Mouse (Mus musculus): ENCODE results near the gene Taar7f. TPM values are rescaled to one million over a fixed set of nuclear protein-coding genes. Genes with fewer than 3 reads are reported as not detected.
"Not testable (repeated sequence)": the region's sequence is repeated elsewhere in the genome, so short reads cannot be mapped to it uniquely, and the experiment has no call there.

Taar7f gene
- polyA plus RNA-seq, 2 experiments = not detected

- 37% methylated on average over 3 of the region's 3 CpGs for WGBS (ENCODE audit: insufficient replicate concordance)
- no peak overlapping the region for H3K27ac ChIP-seq
- H3K4me2 ChIP-seq (ENCODE audit: low read depth) = no peak overlapping the region
- no peaks in the 10 kb centered on the region for H3K27me3 ChIP-seq (ENCODE audit: control insufficient read depth, insufficient read depth, low read length)
- H3K9me3 ChIP-seq (ENCODE audit: control insufficient read depth, low read length) = no peaks in the 10 kb centered on the region
- DNase-seq (ENCODE audit: low read depth in 3 of 3, low spot score in 3 of 3) (no peak), ATAC-seq (ENCODE audit: insufficient read depth) (no peak)
- no peaks in the 10 kb centered on the region for H3K4me1 ChIP-seq (replicated peaks; ENCODE audit: control insufficient read depth in 2 of 2, insufficient read depth in 2 of 2, low read length in 1 of 2)
- no peak overlapping the region for H3K9ac ChIP-seq (replicated peaks)
- H3K36me3 ChIP-seq (replicated peaks; ENCODE audit: control insufficient read depth, insufficient read depth, low read depth) = no peaks in the 10 kb centered on the region
- TF ChIP-seq EP300 (IDR thresholded peaks at IDR 0.05; ENCODE audit: low read depth) = no peak
- no peak for TF ChIP-seq CTCF (IDR thresholded peaks at IDR 0.05; ENCODE audit: low read depth)
- H3K4me3 ChIP-seq (ENCODE audit: insufficient read depth in 1 of 2, low read depth in 2 of 2, low read length in 2 of 2) = no peak overlapping the region
Observed at GRCm38 (mm10) chr10:24058986-24059385, 9.7 kb downstream of the Taar7f start.

- not testable (repeated sequence) for H3K27me3 ChIP-seq (ENCODE audit: control insufficient read depth, insufficient read depth, low read length); H3K9ac ChIP-seq (replicated peaks); H3K36me3 ChIP-seq (replicated peaks; ENCODE audit: control insufficient read depth, insufficient read depth, low read depth); H3K4me1 ChIP-seq (replicated peaks; ENCODE audit: control insufficient read depth in 2 of 2, insufficient read depth in 2 of 2, low read length in 1 of 2); DNase-seq (ENCODE audit: low read depth in 3 of 3, low spot score in 3 of 3); H3K9me3 ChIP-seq (ENCODE audit: control insufficient read depth, low read length); H3K4me2 ChIP-seq (ENCODE audit: low read depth); H3K4me3 ChIP-seq (ENCODE audit: insufficient read depth in 1 of 2, low read depth in 2 of 2, low read length in 2 of 2); H3K27ac ChIP-seq; ATAC-seq (ENCODE audit: insufficient read depth)
- WGBS (ENCODE audit: insufficient replicate concordance) = 39% methylated on average over 2 of the region's 2 CpGs
Observed at GRCm38 (mm10) chr10:24074751-24075150, 25.4 kb downstream of the Taar7f start.

- not testable (repeated sequence) for H3K4me1 ChIP-seq (replicated peaks; ENCODE audit: control insufficient read depth in 2 of 2, insufficient read depth in 2 of 2, low read length in 1 of 2); H3K9ac ChIP-seq (replicated peaks); H3K27me3 ChIP-seq (ENCODE audit: control insufficient read depth, insufficient read depth, low read length); H3K9me3 ChIP-seq (ENCODE audit: control insufficient read depth, low read length); H3K27ac ChIP-seq; ATAC-seq (ENCODE audit: insufficient read depth); H3K36me3 ChIP-seq (replicated peaks; ENCODE audit: control insufficient read depth, insufficient read depth, low read depth); H3K4me2 ChIP-seq (ENCODE audit: low read depth); H3K4me3 ChIP-seq (ENCODE audit: insufficient read depth in 1 of 2, low read depth in 2 of 2, low read length in 2 of 2); DNase-seq (ENCODE audit: low read depth in 3 of 3, low spot score in 3 of 3)
- 57% methylated on average over 2 of the region's 4 CpGs for WGBS (ENCODE audit: insufficient replicate concordance)
Observed at GRCm38 (mm10) chr10:24076200-24076599, 26.9 kb downstream of the Taar7f start, which contains the start of gene Taar8a. Gene Taar8a (plus strand): TSS chr10:24076500.

GRCm38 (mm10) chr10:24080166-24080565, 30.9 kb downstream of the Taar7f start:
- H3K36me3 ChIP-seq (replicated peaks; ENCODE audit: control insufficient read depth, insufficient read depth, low read depth) = no peaks in the 10 kb centered on the region
- H3K9me3 ChIP-seq (ENCODE audit: control insufficient read depth, low read length) = no peaks in the 10 kb centered on the region
- H3K27me3 ChIP-seq (ENCODE audit: control insufficient read depth, insufficient read depth, low read length) = no peaks in the 10 kb centered on the region
- DNase-seq (ENCODE audit: low read depth in 3 of 3, low spot score in 3 of 3) (peak in 1 of 3 experiments; percentile 9), ATAC-seq (ENCODE audit: insufficient read depth) (0 out of 2 replicates have a peak, but pooled peaks have one; percentile 11)
- WGBS (ENCODE audit: insufficient replicate concordance) = 37% methylated on average over 3 of the region's 3 CpGs
- no peak for TF ChIP-seq EP300 (IDR thresholded peaks at IDR 0.05; ENCODE audit: low read depth)
- TF ChIP-seq CTCF (IDR thresholded peaks at IDR 0.05; ENCODE audit: low read depth) = peak; percentile 51
- H3K4me1 ChIP-seq (replicated peaks; ENCODE audit: control insufficient read depth in 2 of 2, insufficient read depth in 2 of 2, low read length in 1 of 2) = 0 out of 4 replicates have a peak, but pooled peaks cover 0 to under 1% of the 10 kb centered on the region in 2 experiments
- H3K27ac ChIP-seq = no peak overlapping the region
- no peak overlapping the region for H3K4me3 ChIP-seq (ENCODE audit: insufficient read depth in 1 of 2, low read depth in 2 of 2, low read length in 2 of 2)
- no peak overlapping the region for H3K9ac ChIP-seq (replicated peaks)
- H3K4me2 ChIP-seq (ENCODE audit: low read depth) = no peak overlapping the region

- 60% methylated on average over 5 of the region's 5 CpGs for WGBS (ENCODE audit: insufficient replicate concordance)
- TF ChIP-seq CTCF (IDR thresholded peaks at IDR 0.05; ENCODE audit: low read depth) (no peak), EP300 (IDR thresholded peaks at IDR 0.05; ENCODE audit: low read depth) (no peak)
- H3K9me3 ChIP-seq (ENCODE audit: control insufficient read depth, low read length) = no peaks in the 10 kb centered on the region
- ATAC-seq (ENCODE audit: insufficient read depth) = no peak
- DNase-seq (ENCODE audit: low read depth in 3 of 3, low spot score in 3 of 3) = no peak
- H3K27ac ChIP-seq = no peak overlapping the region
- no peak overlapping the region for H3K9ac ChIP-seq (replicated peaks)
- H3K27me3 ChIP-seq (ENCODE audit: control insufficient read depth, insufficient read depth, low read length) = no peaks in the 10 kb centered on the region
- peaks cover 0 to 9% of the 10 kb centered on the region in 2 experiments; a peak in 2 of 4 replicates for H3K4me1 ChIP-seq (replicated peaks; ENCODE audit: control insufficient read depth in 2 of 2, insufficient read depth in 2 of 2, low read length in 1 of 2)
- no peaks in the 10 kb centered on the region for H3K36me3 ChIP-seq (replicated peaks; ENCODE audit: control insufficient read depth, insufficient read depth, low read depth)
- H3K4me2 ChIP-seq (ENCODE audit: low read depth) = no peak overlapping the region
- H3K4me3 ChIP-seq (ENCODE audit: insufficient read depth in 1 of 2, low read depth in 2 of 2, low read length in 2 of 2) = no peak overlapping the region
Observed at GRCm38 (mm10) chr10:24085936-24086335, 36.6 kb downstream of the Taar7f start.

Data from liver, embryonic 14.5 days (tissue).